In genomic region chr17:28628248-28629124, GRCm38 (mm10) we compare ENCODE assay signal across 17 mouse cellular contexts. TPM values are rescaled to one million over a fixed set of nuclear protein-coding genes. Genes with fewer than 3 reads are reported as not detected.
DNase-seq lines count a peak whose midpoint lies in the region; ATAC-seq and TF ChIP-seq lines count a peak whose summit lies in the region.
"Had no signal": no experiment of that assay in that cellular context is flagged by ENCODE, and none has a peak within 500 bp of the region (broad histone marks: within the 10 kb centered on the region; RNA-seq: fewer than 3 reads in every experiment).

No protein-coding gene starts in this region.

- no peak for TF ChIP-seq CTCF in E14TG2a.4 (conservative IDR thresholded peaks at IDR 0.05; ENCODE audit: low read length)
- no peak for TF ChIP-seq CTCF in cerebellum, adult 2 months (IDR thresholded peaks at IDR 0.05; ENCODE audit: borderline replicate concordance, insufficient read depth, low read depth, low read length)

- no peak overlapping the region for H3K4me2 ChIP-seq in kidney, embryonic 14.5 days (replicated peaks; ENCODE audit: low read depth, low read length)
- H3K4me2 ChIP-seq: hindbrain, embryonic 13.5 days had no signal

- H3K27ac ChIP-seq in kidney, embryonic 14.5 days (ENCODE audit: low read depth, low read length) = no peak overlapping the region
- H3K27ac ChIP-seq in cerebellum, adult 2 months (ENCODE audit: insufficient read depth, low read length) = no peak overlapping the region
- H3K27ac ChIP-seq: hindbrain, embryonic 13.5 days had no signal

- 49% methylated on average over 10 of the region's 10 CpGs for whole genome bisulfite sequencing in kidney, embryonic 14.5 days
- WGBS in cerebellum, adult 2 months = 63% methylated on average over 10 of the region's 10 CpGs

- no peak for TF ChIP-seq POLR2A in cerebellum, adult 2 months (IDR thresholded peaks at IDR 0.05; ENCODE audit: borderline replicate concordance, insufficient read depth, low read length)

- no peaks in the 10 kb centered on the region for H3K4me1 ChIP-seq in kidney, embryonic 14.5 days (ENCODE audit: control insufficient read depth, insufficient read depth, low read length)
- H3K4me1 ChIP-seq in E14TG2a.4 (replicated peaks; ENCODE audit: low read depth, low read length) = peaks cover 69% of the 10 kb centered on the region
- H3K4me1 ChIP-seq in cerebellum, adult 2 months (ENCODE audit: control insufficient read depth, insufficient read depth, low read length) = no peaks in the 10 kb centered on the region

- DNase-seq in kidney, adult 11 months = peak; percentile 26
- DNase-seq in ZHBTc4 (ENCODE audit: low read depth, low spot score) = peak; percentile 68
- DNase-seq in kidney, postnatal 25 days = peak; percentile 48 to 55
- DNase-seq in urinary bladder, postnatal 4 days (ENCODE audit: low spot score in 2 of 2) = no peak
- DNase-seq in cerebellum, adult 2 months = no peak
- no peak for DNase-seq in testis, postnatal 10 days (ENCODE audit: low spot score)
- DNase-seq: adrenal gland, postnatal 25 days; cerebellum, adult 9-11 months; forebrain, postnatal 0 days; gastrocnemius, postnatal 14 days; heart, postnatal 10 days; liver, postnatal 0 days; midbrain, embryonic 14.5 days had no signal

- H3K27me3 ChIP-seq in kidney, embryonic 14.5 days (ENCODE audit: control insufficient read depth, insufficient read depth, low read length) = no peaks in the 10 kb centered on the region
- no peaks in the 10 kb centered on the region for H3K27me3 ChIP-seq in E14TG2a.4 (ENCODE audit: insufficient read depth, low read length)
- H3K27me3 ChIP-seq in cerebellum, adult 2 months (ENCODE audit: control insufficient read depth, insufficient read depth, low read length) = no peaks in the 10 kb centered on the region
- H3K27me3 ChIP-seq: hindbrain, embryonic 13.5 days had no signal

- no peak for ATAC-seq in kidney, embryonic 14.5 days (ENCODE audit: low FRiP score, low TSS enrichment)
- ATAC-seq: activated CD4-positive, CD25-positive, alpha-beta regulatory T cell, adult 4 months; forebrain, postnatal 0 days; liver, postnatal 0 days had no signal

- H3K9me3 ChIP-seq in kidney, embryonic 14.5 days (ENCODE audit: control insufficient read depth, low read length) = no peaks in the 10 kb centered on the region
- H3K9me3 ChIP-seq in E14TG2a.4 (ENCODE audit: low read length) = no peaks in the 10 kb centered on the region
- H3K9me3 ChIP-seq: hindbrain, embryonic 13.5 days had no signal

- H3K4me3 ChIP-seq in kidney, embryonic 14.5 days (ENCODE audit: low read length) = no peak overlapping the region
- peak overlapping the region; percentile 35 for H3K4me3 ChIP-seq in E14TG2a.4 (replicated peaks; ENCODE audit: low read length)
- no peak overlapping the region for H3K4me3 ChIP-seq in cerebellum, adult 2 months (replicated peaks; ENCODE audit: insufficient read depth, low read depth, low read length)
- H3K4me3 ChIP-seq: hindbrain, embryonic 13.5 days had no signal

- no peak overlapping the region for H3K9ac ChIP-seq in kidney, embryonic 14.5 days (ENCODE audit: low read depth, low read length)
- H3K9ac ChIP-seq: forebrain, postnatal 0 days; hindbrain, embryonic 13.5 days; liver, postnatal 0 days had no signal

- H3K36me3 ChIP-seq in kidney, embryonic 14.5 days (ENCODE audit: control insufficient read depth, insufficient read depth, low read length) = no peaks in the 10 kb centered on the region
- H3K36me3 ChIP-seq in E14TG2a.4 (ENCODE audit: insufficient read depth, low read length) = no peaks in the 10 kb centered on the region
- H3K36me3 ChIP-seq: hindbrain, embryonic 13.5 days had no signal

RNA-seq across cellular contexts. Expression of gene Srpk1, which starts 6.0 kb away (rescaled TPM):
- 134 and 140 TPM in 2 replicates for polyA plus RNA-seq in kidney, embryonic 14.5 days (2014; fragmentation: Nextera tagmentation; extraction: Ambion mirVana)
- 45.9 and 47.5 TPM in 2 replicates for polyA plus RNA-seq in cerebellum, adult 2 months (2012; rRNA removed)

RNA-seq across cellular contexts. Expression of gene Lhfpl5, which starts 53.0 kb away (rescaled TPM):
- 0.45 and 0.51 TPM in 2 replicates for polyA plus RNA-seq in kidney, embryonic 14.5 days (2014; fragmentation: Nextera tagmentation; extraction: Ambion mirVana)
- 17.8 and 20.4 TPM in 2 replicates for polyA plus RNA-seq in cerebellum, adult 2 months (2012; rRNA removed)
- polyA plus RNA-seq: liver, postnatal 0 days had no signal

Comparison
In these comparisons a context has a peak if more than half of its experiments do, and no peak if none do; other contexts are left out.
1. DNase-seq: peak in kidney, adult 11 months (single experiment), ZHBTc4 (single experiment) and kidney, postnatal 25 days (2 of 2); none in urinary bladder, postnatal 4 days (0 of 2), cerebellum, adult 2 months (0 of 2) and testis, postnatal 10 days (single experiment).
2. RNA of gene Lhfpl5, which starts 53.0 kb away (polyA plus RNA-seq): 17.8 to 20.4 TPM in cerebellum, adult 2 months; 0.45 to 0.51 TPM in kidney, embryonic 14.5 days; every median in the first group is over 10 times any median in the second.